Mouse (Mus musculus) liver, embryonic 15.5 days (tissue): Measurements from ENCODE around the gene 4931429L15Rik. TPM values are rescaled to one million over a fixed set of nuclear protein-coding genes. Genes with fewer than 3 reads are reported as not detected.

Source experiments
- ATAC-seq: fragments of 200-750 bp; cut with Nextera tagmentation; 2 replicates; pipeline ENCODE4 v1.8.0; 2017; ENCODE audit warnings: moderate number of reproducible peaks, mild to moderate bottlenecking, moderate library complexity; ENCODE audit not compliant: insufficient read depth
- H3K27ac ChIP-seq: fragments of 300-500 bp; sonication (generic); replicated peaks from 2 replicates; pipeline ENCODE4 v1.5.1; 2015; ENCODE audit warnings: mild to moderate bottlenecking, inconsistent platforms
- H3K27me3 ChIP-seq: fragments of 300-500 bp; sonication (generic); 2 replicates; pipeline ENCODE4 v1.6.1; 2015; ENCODE audit warnings: mild to moderate bottlenecking, inconsistent platforms
- H3K36me3 ChIP-seq: fragments of 300-500 bp; sonication (generic); replicated peaks from 2 replicates; pipeline ENCODE4 v1.6.1; 2015; ENCODE audit warnings: moderate library complexity, mild to moderate bottlenecking, inconsistent platforms
- H3K4me1 ChIP-seq: fragments of 300-500 bp; sonication (generic); replicated peaks from 2 replicates; pipeline ENCODE4 v1.6.1; 2015; ENCODE audit warnings: inconsistent platforms
- H3K4me2 ChIP-seq: fragments of 300-500 bp; sonication (generic); 2 replicates; pipeline ENCODE4 v1.6.1; 2015; ENCODE audit warnings: moderate library complexity, mild to moderate bottlenecking, inconsistent platforms
- H3K4me3 ChIP-seq: fragments of 300-500 bp; sonication (generic); replicated peaks from 2 replicates; pipeline ENCODE4 v1.5.1; 2015; ENCODE audit warnings: mild to moderate bottlenecking, inconsistent platforms
- H3K9ac ChIP-seq: fragments of 300-500 bp; sonication (generic); 2 replicates; pipeline ENCODE4 v1.6.1; 2015; ENCODE audit warnings: moderate library complexity, mild to moderate bottlenecking, inconsistent platforms
- H3K9me3 ChIP-seq: fragments of 300-500 bp; sonication (generic); replicated peaks from 2 replicates; pipeline ENCODE4 v1.6.1; 2016; ENCODE audit warnings: inconsistent platforms
- WGBS: fragments of 180-500 bp; shearing (Covaris S2); methylation state at CpG from one replicate; pipeline ENCODE4 v1.1.7; 2015; ENCODE audit warnings: mixed read lengths; ENCODE audit not compliant: insufficient replicate concordance; 5-methylcytosine and 5-hydroxymethylcytosine counted together
- polyA plus RNA-seq: library from polyadenylated mRNA; unstranded; fragments of >200 nt; fragmentation: Nextera tagmentation; extraction: Ambion mirVana; gene quantifications from 2 replicates; pipeline ENCODE4 v1.2.1, GENCODE M21; 2015

The 4931429L15Rik gene
- polyA plus RNA-seq, 1 experiment from 2014 or later, result not detected

- Histone ChIP-seq H3K9me3 (no peaks in the 10 kb centered on the region), H3K27ac (no peak overlapping the region), H3K4me1 (peaks cover 13% of the 10 kb centered on the region), H3K27me3 (peaks cover 43% of the 10 kb centered on the region), H3K36me3 (no peaks in the 10 kb centered on the region), H3K4me2 (peak overlapping the region; percentile 63), H3K4me3 (no peak overlapping the region), H3K9ac (no peak overlapping the region)
- 52% methylated on average over 25 of the region's 25 CpGs for WGBS
- ATAC-seq, result no peak
These were observed 8.2 kb upstream of the 4931429L15Rik start for GRCm38 (mm10) chr9:46327706-46328571.

GRCm38 (mm10) chr9:46326694-46327405 is 7.1 kb upstream of the 4931429L15Rik start:
- no peak for ATAC-seq
- H3K4me2 ChIP-seq, result no peak overlapping the region
- no peaks in the 10 kb centered on the region for H3K36me3 ChIP-seq
- no peak overlapping the region for H3K4me3 ChIP-seq
- peaks cover 39% of the 10 kb centered on the region for H3K27me3 ChIP-seq
- 74% methylated on average over 11 of the region's 11 CpGs for WGBS
- peaks cover 13% of the 10 kb centered on the region for H3K4me1 ChIP-seq
- H3K9me3 ChIP-seq, result no peaks in the 10 kb centered on the region
- no peak overlapping the region for H3K27ac ChIP-seq
- no peak overlapping the region for H3K9ac ChIP-seq

GRCm38 (mm10) chr9:46320461-46320860 is 675 bp upstream of the 4931429L15Rik start:
- no peak for ATAC-seq
- H3K36me3 ChIP-seq, result no peaks in the 10 kb centered on the region
- no peak overlapping the region for H3K27ac ChIP-seq
- H3K9me3 ChIP-seq, result no peaks in the 10 kb centered on the region
- WGBS, result 55% methylated on average over 2 of the region's 2 CpGs
- H3K9ac ChIP-seq, result no peak overlapping the region
- H3K27me3 ChIP-seq, result no peaks in the 10 kb centered on the region
- no peak overlapping the region for H3K4me3 ChIP-seq
- no peak overlapping the region for H3K4me2 ChIP-seq
- H3K4me1 ChIP-seq, result no peaks in the 10 kb centered on the region

- H3K4me1 ChIP-seq, result no peaks in the 10 kb centered on the region
- no peak overlapping the region for H3K27ac ChIP-seq
- no peaks in the 10 kb centered on the region for H3K9me3 ChIP-seq
- WGBS, result 64% methylated on average over 3 of the region's 3 CpGs
- no peak overlapping the region for H3K9ac ChIP-seq
- H3K4me2 ChIP-seq, result no peak overlapping the region
- no peak for ATAC-seq
- no peaks in the 10 kb centered on the region for H3K36me3 ChIP-seq
- no peak overlapping the region for H3K4me3 ChIP-seq
- 0 out of 2 replicates have a peak, but pooled peaks cover 10% of the 10 kb centered on the region for H3K27me3 ChIP-seq
These were observed 1.8 kb downstream of the 4931429L15Rik start for GRCm38 (mm10) chr9:46317957-46318356.

- Histone ChIP-seq H3K27me3 (0 out of 2 replicates have a peak, but pooled peaks cover 10% of the 10 kb centered on the region), H3K4me1 (no peaks in the 10 kb centered on the region), H3K4me2 (no peak overlapping the region), H3K36me3 (no peaks in the 10 kb centered on the region), H3K9me3 (no peaks in the 10 kb centered on the region), H3K27ac (no peak overlapping the region), H3K4me3 (no peak overlapping the region), H3K9ac (no peak overlapping the region)
- no peak for ATAC-seq
- WGBS, result 62% methylated on average over 8 of the region's 8 CpGs
These were observed 2.9 kb downstream of the 4931429L15Rik start for GRCm38 (mm10) chr9:46316909-46317308.

GRCm38 (mm10) chr9:46316388-46316787 is 3.4 kb downstream of the 4931429L15Rik start:
- no peak overlapping the region for H3K27ac ChIP-seq
- H3K4me1 ChIP-seq, result no peaks in the 10 kb centered on the region
- no peak overlapping the region for H3K4me3 ChIP-seq
- whole genome bisulfite sequencing, result 46% methylated on average over 5 of the region's 5 CpGs
- 0 out of 2 replicates have a peak, but pooled peaks cover 10% of the 10 kb centered on the region for H3K27me3 ChIP-seq
- no peak overlapping the region for H3K4me2 ChIP-seq
- ATAC-seq, result no peak
- H3K36me3 ChIP-seq, result no peaks in the 10 kb centered on the region
- no peaks in the 10 kb centered on the region for H3K9me3 ChIP-seq
- no peak overlapping the region for H3K9ac ChIP-seq

- H3K4me1 ChIP-seq, result no peaks in the 10 kb centered on the region
- H3K9me3 ChIP-seq, result no peaks in the 10 kb centered on the region
- H3K4me3 ChIP-seq, result no peak overlapping the region
- no peak for ATAC-seq
- H3K36me3 ChIP-seq, result no peaks in the 10 kb centered on the region
- H3K27me3 ChIP-seq, result 0 out of 2 replicates have a peak, but pooled peaks cover 10% of the 10 kb centered on the region
- H3K9ac ChIP-seq, result no peak overlapping the region
- H3K4me2 ChIP-seq, result no peak overlapping the region
- H3K27ac ChIP-seq, result no peak overlapping the region
- 59% methylated on average over 11 of the region's 11 CpGs for WGBS
These were observed 3.9 kb downstream of the 4931429L15Rik start for GRCm38 (mm10) chr9:46315807-46316365.

- Histone ChIP-seq H3K9me3 (no peaks in the 10 kb centered on the region), H3K9ac (no peak overlapping the region), H3K36me3 (no peaks in the 10 kb centered on the region), H3K27ac (no peak overlapping the region), H3K4me3 (no peak overlapping the region), H3K27me3 (0 out of 2 replicates have a peak, but pooled peaks cover 10% of the 10 kb centered on the region), H3K4me2 (no peak overlapping the region), H3K4me1 (no peaks in the 10 kb centered on the region)
- 48% methylated on average over 2 of the region's 2 CpGs for WGBS
- ATAC-seq, result no peak
These were observed 4.9 kb downstream of the 4931429L15Rik start for GRCm38 (mm10) chr9:46314921-46315320.

GRCm38 (mm10) chr9:46314507-46314906 is 5.3 kb downstream of the 4931429L15Rik start:
- Histone ChIP-seq H3K4me1 (no peaks in the 10 kb centered on the region), H3K4me3 (no peak overlapping the region), H3K27ac (no peak overlapping the region), H3K9me3 (no peaks in the 10 kb centered on the region), H3K9ac (no peak overlapping the region), H3K27me3 (0 out of 2 replicates have a peak, but pooled peaks cover 10% of the 10 kb centered on the region), H3K36me3 (no peaks in the 10 kb centered on the region), H3K4me2 (no peak overlapping the region)
- no peak for ATAC-seq
- WGBS, result 7% methylated on average over 4 of the region's 4 CpGs

- no peaks in the 10 kb centered on the region for H3K9me3 ChIP-seq
- peaks cover 17% of the 10 kb centered on the region for H3K27me3 ChIP-seq
- 13% methylated on average over 7 of the region's 7 CpGs for WGBS
- no peak overlapping the region for H3K27ac ChIP-seq
- no peak for ATAC-seq
- H3K4me3 ChIP-seq, result no peak overlapping the region
- no peak overlapping the region for H3K9ac ChIP-seq
- H3K36me3 ChIP-seq, result no peaks in the 10 kb centered on the region
- no peak overlapping the region for H3K4me2 ChIP-seq
- H3K4me1 ChIP-seq, result no peaks in the 10 kb centered on the region
These were observed 10.7 kb downstream of the 4931429L15Rik start for GRCm38 (mm10) chr9:46309121-46309520.

- H3K4me2 ChIP-seq, result no peak overlapping the region
- H3K27ac ChIP-seq, result no peak overlapping the region
- H3K4me1 ChIP-seq, result no peaks in the 10 kb centered on the region
- 8% methylated on average over 2 of the region's 2 CpGs for WGBS
- no peaks in the 10 kb centered on the region for H3K9me3 ChIP-seq
- ATAC-seq, result no peak
- H3K36me3 ChIP-seq, result peaks cover 20% of the 10 kb centered on the region
- H3K9ac ChIP-seq, result no peak overlapping the region
- H3K4me3 ChIP-seq, result no peak overlapping the region
- H3K27me3 ChIP-seq, result 0 out of 2 replicates have a peak, but pooled peaks cover under 1% of the 10 kb centered on the region
These were observed 17.6 kb downstream of the 4931429L15Rik start for GRCm38 (mm10) chr9:46302142-46302541.
